Mouse (Mus musculus): ENCODE data around the gene Cryba4. TPM values are rescaled to one million over a fixed set of nuclear protein-coding genes. Genes with fewer than 3 reads are reported as not detected.

Gene Cryba4
- polyA plus RNA-seq, 1 experiment from 2014 or later = 2.4 TPM

GRCm38 (mm10) chr5:112256457-112256856 is 4.1 kb upstream of the Cryba4 start:
- whole genome bisulfite sequencing = 82% methylated on average over 9 of the region's 9 CpGs
- 0 out of 2 replicates have a peak, but pooled peaks cover 4% of the 10 kb centered on the region for H3K4me1 ChIP-seq
- no peak overlapping the region for H3K4me2 ChIP-seq (replicated peaks)
- H3K27me3 ChIP-seq (replicated peaks) = no peaks in the 10 kb centered on the region; the same call in 1 of the 2 replicates
- H3K4me3 ChIP-seq = no peak overlapping the region
- H3K9ac ChIP-seq = no peak overlapping the region
- no peaks in the 10 kb centered on the region for H3K9me3 ChIP-seq
- H3K36me3 ChIP-seq = no peaks in the 10 kb centered on the region
- no peak overlapping the region for H3K27ac ChIP-seq
- ATAC-seq (ENCODE audit: low FRiP score, low read depth) = no peak

- Histone ChIP-seq H3K4me3 (no peak within 1 kb of the TSS), H3K4me2 (replicated peaks) (no peak within 1 kb of the TSS), H3K27me3 (replicated peaks) (no peaks in the 10 kb centered on the region), H3K9me3 (no peaks in the 10 kb centered on the region), H3K27ac (no peak within 1 kb of the TSS), H3K36me3 (no peaks in the 10 kb centered on the region), H3K9ac (no peak within 1 kb of the TSS), H3K4me1 (0 out of 2 replicates have a peak, but pooled peaks cover 4% of the 10 kb centered on the region)
- 44% methylated on average over 3 of the region's 3 CpGs for WGBS
- ATAC-seq (ENCODE audit: low FRiP score, low read depth) = no peak
Measured at GRCm38 (mm10) chr5:112255426-112255825, 3.1 kb upstream of the Cryba4 start, which contains the start of gene Crybb1. Gene Crybb1 (plus strand): TSS chr5:112255815.

- no peak overlapping the region for H3K4me2 ChIP-seq (replicated peaks)
- H3K9me3 ChIP-seq = no peaks in the 10 kb centered on the region
- H3K4me1 ChIP-seq = 0 out of 2 replicates have a peak, but pooled peaks cover 4% of the 10 kb centered on the region
- no peak overlapping the region for H3K4me3 ChIP-seq
- no peaks in the 10 kb centered on the region for H3K27me3 ChIP-seq (replicated peaks)
- H3K36me3 ChIP-seq = no peaks in the 10 kb centered on the region
- no peak overlapping the region for H3K27ac ChIP-seq
- 77% methylated on average over 7 of the region's 7 CpGs for WGBS
- ATAC-seq (ENCODE audit: low FRiP score, low read depth) = no peak
- H3K9ac ChIP-seq = no peak overlapping the region
Measured at GRCm38 (mm10) chr5:112254282-112254806, 2.0 kb upstream of the Cryba4 start.

- ATAC-seq (ENCODE audit: low FRiP score, low read depth) = no peak
- H3K27ac ChIP-seq = no peak overlapping the region
- no peak overlapping the region for H3K4me2 ChIP-seq (replicated peaks)
- no peak overlapping the region for H3K9ac ChIP-seq
- H3K4me1 ChIP-seq = 0 out of 2 replicates have a peak, but pooled peaks cover 4% of the 10 kb centered on the region
- no peaks in the 10 kb centered on the region for H3K27me3 ChIP-seq (replicated peaks)
- H3K9me3 ChIP-seq = no peaks in the 10 kb centered on the region
- no peak overlapping the region for H3K4me3 ChIP-seq
- H3K36me3 ChIP-seq = no peaks in the 10 kb centered on the region
- 36% methylated on average over 8 of the region's 8 CpGs for WGBS
Measured at GRCm38 (mm10) chr5:112253169-112253568, 851 bp upstream of the Cryba4 start.

- Histone ChIP-seq H3K4me1 (no peaks in the 10 kb centered on the region), H3K9ac (no peak overlapping the region), H3K36me3 (no peaks in the 10 kb centered on the region), H3K9me3 (no peaks in the 10 kb centered on the region), H3K4me2 (replicated peaks) (no peak overlapping the region), H3K27ac (no peak overlapping the region), H3K4me3 (no peak overlapping the region), H3K27me3 (replicated peaks) (no peaks in the 10 kb centered on the region)
- no peak for ATAC-seq (ENCODE audit: low FRiP score, low read depth)
- 83% methylated on average over 11 of the region's 11 CpGs for WGBS
Measured at GRCm38 (mm10) chr5:112249106-112249505, 3.2 kb downstream of the Cryba4 start.

GRCm38 (mm10) chr5:112247399-112247798 is 4.9 kb downstream of the Cryba4 start:
- ATAC-seq (ENCODE audit: low FRiP score, low read depth) = no peak
- no peak overlapping the region for H3K9ac ChIP-seq
- H3K4me2 ChIP-seq (replicated peaks) = no peak overlapping the region
- no peaks in the 10 kb centered on the region for H3K36me3 ChIP-seq
- no peak overlapping the region for H3K4me3 ChIP-seq
- H3K9me3 ChIP-seq = no peaks in the 10 kb centered on the region
- H3K27ac ChIP-seq = no peak overlapping the region
- no peaks in the 10 kb centered on the region for H3K4me1 ChIP-seq
- 49% methylated on average over 8 of the region's 8 CpGs for WGBS
- no peaks in the 10 kb centered on the region for H3K27me3 ChIP-seq (replicated peaks)

GRCm38 (mm10) chr5:112244890-112245615 is 7.3 kb downstream of the Cryba4 start:
- WGBS = 56% methylated on average over 8 of the region's 8 CpGs
- Histone ChIP-seq H3K9ac (no peak overlapping the region), H3K9me3 (no peaks in the 10 kb centered on the region), H3K27ac (no peak overlapping the region), H3K36me3 (no peaks in the 10 kb centered on the region), H3K27me3 (replicated peaks) (no peaks in the 10 kb centered on the region), H3K4me2 (replicated peaks) (no peak overlapping the region), H3K4me3 (no peak overlapping the region), H3K4me1 (peaks cover 7% of the 10 kb centered on the region; the same call in 1 of the 2 replicates)
- ATAC-seq (ENCODE audit: low FRiP score, low read depth) = no peak

GRCm38 (mm10) chr5:112244275-112244562 is 8.1 kb downstream of the Cryba4 start:
- no peak overlapping the region for H3K4me2 ChIP-seq (replicated peaks)
- no peaks in the 10 kb centered on the region for H3K9me3 ChIP-seq
- H3K4me1 ChIP-seq = peaks cover 15% of the 10 kb centered on the region
- H3K27me3 ChIP-seq (replicated peaks) = no peaks in the 10 kb centered on the region
- H3K9ac ChIP-seq = no peak overlapping the region
- H3K27ac ChIP-seq = no peak overlapping the region
- H3K36me3 ChIP-seq = no peaks in the 10 kb centered on the region
- no peak for ATAC-seq (ENCODE audit: low FRiP score, low read depth)
- no peak overlapping the region for H3K4me3 ChIP-seq
- WGBS = 81% methylated on average over 1 of the region's 1 CpGs

- no peaks in the 10 kb centered on the region for H3K27me3 ChIP-seq (replicated peaks)
- H3K4me1 ChIP-seq = peaks cover 20% of the 10 kb centered on the region
- H3K4me2 ChIP-seq (replicated peaks) = no peak overlapping the region
- no peak for ATAC-seq (ENCODE audit: low FRiP score, low read depth)
- WGBS = 76% methylated on average over 10 of the region's 10 CpGs
- no peaks in the 10 kb centered on the region for H3K9me3 ChIP-seq
- H3K36me3 ChIP-seq = no peaks in the 10 kb centered on the region
- H3K27ac ChIP-seq = no peak overlapping the region
- no peak overlapping the region for H3K4me3 ChIP-seq
- no peak overlapping the region for H3K9ac ChIP-seq
Measured at GRCm38 (mm10) chr5:112243539-112244274, 8.6 kb downstream of the Cryba4 start.

- Histone ChIP-seq H3K4me2 (replicated peaks) (no peak overlapping the region), H3K4me1 (peaks cover 27% of the 10 kb centered on the region)
- 54% methylated on average over 5 of the region's 5 CpGs for WGBS
Measured at GRCm38 (mm10) chr5:112243041-112243440, 9.3 kb downstream of the Cryba4 start.

GRCm38 (mm10) chr5:112242361-112242778 is 9.9 kb downstream of the Cryba4 start:
- Histone ChIP-seq H3K9ac (no peak overlapping the region), H3K36me3 (no peaks in the 10 kb centered on the region), H3K4me3 (no peak overlapping the region), H3K27me3 (replicated peaks) (no peaks in the 10 kb centered on the region), H3K4me1 (peaks cover 33% of the 10 kb centered on the region), H3K9me3 (no peaks in the 10 kb centered on the region), H3K4me2 (replicated peaks) (no peak overlapping the region), H3K27ac (no peak overlapping the region)
- WGBS = 61% methylated on average over 5 of the region's 5 CpGs
- ATAC-seq (ENCODE audit: low FRiP score, low read depth) = no peak

More at GRCm38 (mm10) chr5:112243041-112243440, 9.3 kb downstream of the Cryba4 start:
- no peak for ATAC-seq (ENCODE audit: low FRiP score, low read depth)
- Histone ChIP-seq H3K27me3 (replicated peaks) (no peaks in the 10 kb centered on the region), H3K36me3 (no peaks in the 10 kb centered on the region), H3K27ac (no peak overlapping the region), H3K4me3 (no peak overlapping the region), H3K9ac (no peak overlapping the region), H3K9me3 (no peaks in the 10 kb centered on the region)

GRCm38 (mm10) chr5:112241849-112242248 is 10.5 kb downstream of the Cryba4 start:
- Histone ChIP-seq H3K36me3 (no peaks in the 10 kb centered on the region), H3K27me3 (replicated peaks) (no peaks in the 10 kb centered on the region), H3K4me1 (peaks cover 39% of the 10 kb centered on the region), H3K4me3 (no peak overlapping the region), H3K9me3 (no peaks in the 10 kb centered on the region), H3K27ac (no peak overlapping the region), H3K9ac (no peak overlapping the region), H3K4me2 (replicated peaks) (no peak overlapping the region)
- 78% methylated on average over 2 of the region's 2 CpGs for WGBS
- no peak for ATAC-seq (ENCODE audit: low FRiP score, low read depth)

Data from neural tube, embryonic 12.5 days (tissue).